8 mouse cellular contexts compared by ENCODE assay signal in genomic region chr3:127124375-127124993, GRCm38 (mm10).
DNase-seq lines count a peak whose midpoint lies in the region; ATAC-seq and TF ChIP-seq lines count a peak whose summit lies in the region.
"Had no signal": no experiment of that assay in that cellular context is flagged by ENCODE, and none has a peak within 500 bp of the region (broad histone marks: within the 10 kb centered on the region; RNA-seq: fewer than 3 reads in every experiment).

No protein-coding gene starts in this region.

- H3K36me3 ChIP-seq in embryonic facial prominence, embryonic 15.5 days, result no peaks in the 10 kb centered on the region
- no peaks in the 10 kb centered on the region for H3K36me3 ChIP-seq in midbrain, embryonic 11.5 days (ENCODE audit: control insufficient read depth, insufficient read depth, low read length)
- no peaks in the 10 kb centered on the region for H3K36me3 ChIP-seq in thymus, adult 2 months (ENCODE audit: control insufficient read depth, insufficient read depth, low read length)

- intact Hi-C loops in gastrocnemius, postnatal 36 days (cut with DNase I), result no loop called here

- peaks cover 11% of the 10 kb centered on the region; the same call in 1 of the 2 replicates for H3K4me1 ChIP-seq in embryonic facial prominence, embryonic 15.5 days
- H3K4me1 ChIP-seq in midbrain, embryonic 11.5 days (ENCODE audit: control insufficient read depth, insufficient read depth, low read length), result peaks cover 11% of the 10 kb centered on the region
- no peaks in the 10 kb centered on the region for H3K4me1 ChIP-seq in thymus, adult 2 months (replicated peaks; ENCODE audit: control insufficient read depth, insufficient read depth, low read length)
- H3K4me1 ChIP-seq: megakaryocyte, embryonic 14.5 days had no signal

- H3K27ac ChIP-seq in embryonic facial prominence, embryonic 15.5 days (replicated peaks), result no peak overlapping the region
- H3K27ac ChIP-seq in midbrain, embryonic 11.5 days (ENCODE audit: low read depth, low read length), result no peak overlapping the region
- no peak overlapping the region for H3K27ac ChIP-seq in thymus, adult 2 months (ENCODE audit: control insufficient read depth, insufficient read depth, low read length)

- peak; percentile 28 for DNase-seq in gastrocnemius, postnatal 36 days
- peak; percentile 21 for DNase-seq in kidney, adult 11 months
- DNase-seq in midbrain, embryonic 11.5 days (ENCODE audit: low spot score, missing footprints), result peak; percentile 84
- DNase-seq in left cerebral cortex, adult 9 months (ENCODE audit: low spot score in 2 of 2), result no peak
- DNase-seq in layer of hippocampus, adult 11-12 months (ENCODE audit: low spot score), result no peak
- no peak for DNase-seq in thymus, adult 2 months

- H3K4me2 ChIP-seq in embryonic facial prominence, embryonic 15.5 days (replicated peaks), result no peak overlapping the region
- H3K4me2 ChIP-seq in midbrain, embryonic 11.5 days, result no peak overlapping the region

- H3K27me3 ChIP-seq in embryonic facial prominence, embryonic 15.5 days, result no peaks in the 10 kb centered on the region
- no peaks in the 10 kb centered on the region for H3K27me3 ChIP-seq in midbrain, embryonic 11.5 days (ENCODE audit: control insufficient read depth, insufficient read depth, low read length)
- no peaks in the 10 kb centered on the region for H3K27me3 ChIP-seq in thymus, adult 2 months (ENCODE audit: control insufficient read depth, insufficient read depth, low read length)
- H3K27me3 ChIP-seq: megakaryocyte, embryonic 14.5 days had no signal

- no peak for TF ChIP-seq POLR2A in thymus, adult 2 months (IDR thresholded peaks at IDR 0.05; ENCODE audit: control insufficient read depth, extremely low read depth, insufficient read depth, low read length, poor library complexity)

- no peak overlapping the region for H3K9ac ChIP-seq in embryonic facial prominence, embryonic 15.5 days
- no peak overlapping the region for H3K9ac ChIP-seq in midbrain, embryonic 11.5 days (ENCODE audit: low read length)

- peak; percentile 54; the same call in 1 of the 2 replicates for ATAC-seq in embryonic facial prominence, embryonic 15.5 days (ENCODE audit: insufficient number of reproducible peaks, low FRiP score, low TSS enrichment, low read depth)
- peak; percentile 64; the same call in 1 of the 2 replicates for ATAC-seq in midbrain, embryonic 11.5 days (ENCODE audit: low FRiP score)

- no peak for TF ChIP-seq CTCF in thymus, adult 2 months (IDR thresholded peaks at IDR 0.05; ENCODE audit: borderline replicate concordance, control insufficient read depth, extremely low read depth, insufficient read depth, low read length, poor library complexity)

- WGBS in embryonic facial prominence, embryonic 15.5 days, result 56% methylated on average over 10 of the region's 10 CpGs
- WGBS in midbrain, embryonic 11.5 days, result 43% methylated on average over 10 of the region's 10 CpGs
- 94% methylated on average over 10 of the region's 10 CpGs for WGBS in thymus, adult 2 months

- H3K4me3 ChIP-seq in embryonic facial prominence, embryonic 15.5 days (replicated peaks), result no peak overlapping the region
- no peak overlapping the region for H3K4me3 ChIP-seq in midbrain, embryonic 11.5 days (ENCODE audit: low read depth, low read length)
- H3K4me3 ChIP-seq in thymus, adult 2 months (ENCODE audit: control insufficient read depth, insufficient read depth, low read length), result no peak overlapping the region
- H3K4me3 ChIP-seq: megakaryocyte, embryonic 14.5 days had no signal

- H3K9me3 ChIP-seq in embryonic facial prominence, embryonic 15.5 days (replicated peaks), result no peaks in the 10 kb centered on the region
- H3K9me3 ChIP-seq in midbrain, embryonic 11.5 days (ENCODE audit: control insufficient read depth, low read length), result no peaks in the 10 kb centered on the region

Comparison
In these comparisons a context has a peak if more than half of its experiments do, and no peak if none do; other contexts are left out.
1. DNase-seq: peak in gastrocnemius, postnatal 36 days (2 of 2), kidney, adult 11 months (single experiment) and midbrain, embryonic 11.5 days (single experiment); none in left cerebral cortex, adult 9 months (0 of 2), layer of hippocampus, adult 11-12 months (single experiment) and thymus, adult 2 months (single experiment).